Mouse (Mus musculus) megakaryocyte progenitor cell, adult 5-6 weeks (primary cell): Measurements from ENCODE around the gene Rgs17. TPM values are rescaled to one million over a fixed set of nuclear protein-coding genes. Genes with fewer than 3 reads are reported as not detected.
"Not testable (repeated sequence)": the region's sequence is repeated elsewhere in the genome, so short reads cannot be mapped to it uniquely, and the experiment has no call there.

Source experiments
- ATAC-seq: replicated peaks from 2 replicates; pipeline ENCODE4 v1.8.0; 2016; ENCODE audit warnings: mild to moderate bottlenecking, moderate TSS enrichment, inconsistent platforms; ENCODE audit not compliant: poor library complexity
- total RNA-seq, 2 experiments: library from RNA; stranded (forward) in 1 of 2; stranded (reverse) in 1 of 2; fragments of 157-497, 149-512 nt in 1 of 2; fragments of 200-1000 nt in 1 of 2; gene quantifications; 2 replicates each; pipeline versions ENCODE4 v1.2.3 to v1.2.4; 2015 to 2017

Gene Rgs17
- total RNA-seq (2015) (not detected in 2 replicates), total RNA-seq (2017) (not detected in 2 replicates)

DNA sequence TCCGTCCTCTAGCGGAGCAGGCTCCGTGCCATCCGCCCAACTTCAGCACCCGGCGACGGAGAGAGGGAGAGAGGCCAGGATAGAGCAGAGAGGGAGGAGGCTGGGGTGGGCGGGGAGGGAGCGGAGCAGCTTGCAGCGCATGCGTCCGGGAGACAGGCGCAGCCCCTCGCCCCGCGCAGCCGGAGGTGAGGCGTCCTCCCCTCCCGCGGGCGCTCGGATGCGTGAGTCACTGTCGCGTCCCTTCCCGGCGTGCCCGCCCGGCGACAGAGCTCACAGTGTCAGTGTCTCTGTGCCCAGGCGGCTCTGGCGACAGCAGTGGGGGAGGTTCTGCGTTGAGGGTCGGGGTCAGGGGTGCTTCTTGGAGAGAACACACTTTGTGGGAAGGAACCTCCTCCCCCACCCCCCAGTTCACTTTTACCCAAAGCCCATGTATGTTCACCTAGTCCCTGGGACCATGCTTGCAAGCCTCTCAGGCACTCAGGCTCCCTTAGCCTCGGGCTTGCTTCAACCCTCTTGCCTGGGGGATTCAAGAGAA is at the start of gene Rgs17:
Rgs17 (minus strand) TSS at position 107 of the 535 bp plus-strand sequence.
- peak; percentile 46 for ATAC-seq

DNA sequence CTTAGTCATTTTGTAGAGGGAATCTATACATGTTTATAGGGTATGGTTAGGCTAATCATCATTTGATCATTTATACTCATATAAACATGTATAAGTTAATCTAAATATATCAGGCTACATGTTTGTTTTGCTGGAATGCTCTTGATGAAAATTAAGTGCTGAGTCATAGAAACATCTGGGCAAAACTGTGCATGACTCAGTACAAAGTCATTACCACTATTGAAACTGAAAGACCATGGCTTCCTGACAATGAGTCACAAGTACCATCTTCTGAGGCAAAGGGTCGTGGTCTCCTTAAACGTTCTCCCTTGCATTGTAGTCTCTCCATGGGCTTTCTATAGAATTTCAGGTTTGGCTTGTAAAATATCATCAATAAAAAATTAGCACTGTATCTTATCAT is 45.5 kb upstream of the Rgs17 start:
- ATAC-seq: no peak

DNA sequence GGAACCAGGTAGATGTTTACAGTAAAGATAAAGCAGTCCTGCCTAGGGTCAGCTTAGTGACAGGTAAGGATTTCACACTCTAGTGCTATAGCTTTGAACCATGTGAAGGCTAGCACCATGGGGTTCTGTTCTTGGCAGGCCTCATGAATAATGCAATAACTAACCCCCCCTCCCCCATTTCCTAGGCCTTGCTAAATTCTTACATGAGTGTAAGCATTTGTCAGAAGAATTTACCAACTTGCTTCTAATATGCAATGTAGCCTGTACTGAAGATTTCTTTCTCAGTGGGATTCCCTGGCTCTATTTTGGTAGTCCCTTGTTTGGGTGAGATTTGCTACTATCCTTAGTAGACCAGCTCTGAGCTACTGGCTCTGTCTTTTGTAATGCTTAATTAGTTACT is 31.6 kb upstream of the Rgs17 start:
- not testable (repeated sequence) for ATAC-seq

DNA sequence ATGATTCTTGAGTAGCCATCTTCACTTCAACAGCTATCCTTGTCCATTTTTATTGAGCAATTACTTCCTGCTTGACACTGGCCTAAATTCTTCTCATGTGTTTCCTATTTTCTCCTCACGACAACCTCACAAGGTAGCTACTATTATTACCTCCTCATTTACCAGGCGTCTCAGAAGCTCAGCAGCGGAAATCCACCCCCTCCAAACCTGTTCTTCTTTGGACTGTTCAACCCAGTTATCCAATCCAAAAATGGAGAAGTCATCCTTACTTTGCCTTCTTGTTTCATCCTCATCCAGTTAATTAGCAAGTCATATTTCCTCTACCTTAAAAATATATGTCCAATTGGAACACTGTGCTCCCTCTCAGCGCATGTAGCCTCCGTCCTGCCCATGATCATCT is 2.1 kb upstream of the Rgs17 start:
- ATAC-seq: no peak

DNA sequence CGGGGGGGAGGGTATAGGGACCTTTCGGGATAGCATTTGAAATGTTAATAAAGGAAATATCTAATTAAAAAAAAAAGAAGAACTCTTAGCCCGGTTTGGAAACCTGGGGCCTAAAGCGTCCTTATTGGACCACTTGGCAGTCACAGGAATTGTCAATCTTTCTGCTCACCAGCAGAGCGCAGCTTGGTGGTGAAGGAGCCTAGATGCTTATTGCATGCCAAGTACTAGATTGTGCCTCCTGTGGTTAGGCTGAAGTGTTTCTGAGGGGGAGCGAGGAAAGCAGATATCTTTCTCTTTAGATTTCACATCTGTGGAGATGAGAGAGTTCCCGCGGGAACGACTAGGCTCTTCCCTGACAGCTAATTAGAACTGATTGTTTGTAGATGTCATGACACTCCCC is 896 bp upstream of the Rgs17 start:
- no peak for ATAC-seq

DNA sequence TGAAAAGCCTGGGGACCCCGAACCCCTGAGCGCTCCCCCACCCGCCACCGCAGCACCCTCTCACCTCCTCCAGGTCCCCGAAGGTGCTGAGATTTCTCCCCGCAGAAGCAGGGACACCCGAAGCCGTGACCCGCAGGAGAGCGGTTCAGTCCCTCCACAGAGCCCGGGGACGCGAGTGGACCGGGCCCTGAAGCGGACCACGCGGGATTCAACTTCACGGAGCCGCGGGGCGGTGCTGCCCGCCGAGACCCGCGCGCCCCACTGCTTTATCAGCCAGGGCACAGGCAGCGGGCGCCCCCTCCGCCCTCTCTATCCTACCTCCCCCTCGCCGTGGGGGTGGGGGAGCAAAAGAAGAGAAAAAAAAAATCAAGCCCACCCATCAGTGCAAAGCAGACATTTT is 429 bp downstream of the Rgs17 start:
- ATAC-seq: no peak

DNA sequence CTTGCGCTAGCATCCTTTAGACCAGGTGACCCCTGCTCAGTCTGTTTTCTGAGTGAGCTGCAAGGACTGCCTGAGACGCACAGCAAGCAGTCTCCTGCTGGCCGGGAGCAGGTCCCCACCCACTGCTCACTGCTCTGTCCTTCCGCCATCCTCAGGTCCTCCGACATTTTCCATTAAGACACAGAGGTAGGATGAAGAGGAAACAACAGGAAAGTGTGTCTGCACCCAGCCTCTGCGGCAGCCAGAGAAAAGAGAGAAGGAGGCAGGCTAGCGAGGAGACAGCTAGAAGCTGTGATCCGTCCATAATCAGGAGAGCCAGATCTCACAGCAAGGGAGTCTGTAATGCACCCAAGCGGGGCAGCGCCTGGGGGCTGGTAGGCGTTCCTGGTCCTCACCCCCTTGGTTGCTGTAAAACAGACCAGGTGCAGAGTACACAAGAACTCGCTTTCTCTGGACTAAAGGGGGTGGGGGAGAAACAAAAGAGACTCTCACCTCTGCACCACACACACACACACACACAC is 1.1 kb downstream of the Rgs17 start:
- ATAC-seq: no peak

DNA sequence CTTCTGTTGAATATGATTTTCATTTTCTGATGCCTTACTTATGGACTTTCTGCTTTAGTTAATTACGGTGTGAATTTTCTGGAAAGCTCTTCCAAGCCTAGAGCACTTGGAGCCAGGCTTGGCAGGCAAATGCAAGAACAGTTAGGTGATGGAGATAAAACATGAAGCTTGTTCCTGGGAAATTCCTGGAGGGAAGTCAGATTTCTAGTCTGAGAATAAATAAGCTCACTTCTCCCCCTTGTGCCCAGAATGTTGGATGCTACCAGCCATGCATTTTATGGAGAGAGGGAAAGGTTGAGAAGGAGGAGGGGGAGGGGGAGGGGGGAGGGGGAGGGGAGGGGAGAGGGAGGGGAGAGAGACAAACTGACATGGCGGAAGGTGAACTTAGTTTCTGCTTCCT is 17.8 kb downstream of the Rgs17 start:
- no peak for ATAC-seq

DNA sequence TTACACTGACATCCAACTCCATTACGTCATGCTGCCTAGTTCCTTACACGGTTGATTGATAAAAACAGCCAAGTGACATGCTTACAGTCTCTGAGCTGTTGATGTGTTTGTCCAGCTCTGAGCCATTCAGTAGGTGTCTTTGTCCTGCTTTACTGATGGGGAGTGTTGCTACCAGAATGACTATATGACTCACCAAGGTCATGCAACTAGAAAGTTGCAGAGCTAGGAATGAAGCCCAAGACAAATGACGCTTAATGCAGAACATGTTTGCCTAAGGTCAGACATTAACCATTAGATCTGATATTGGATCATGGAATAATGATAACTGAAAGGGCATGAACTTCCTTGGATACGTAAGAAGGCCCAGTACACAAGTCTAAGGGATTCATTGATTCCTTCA is 20.4 kb downstream of the Rgs17 start:
- no peak for ATAC-seq

DNA sequence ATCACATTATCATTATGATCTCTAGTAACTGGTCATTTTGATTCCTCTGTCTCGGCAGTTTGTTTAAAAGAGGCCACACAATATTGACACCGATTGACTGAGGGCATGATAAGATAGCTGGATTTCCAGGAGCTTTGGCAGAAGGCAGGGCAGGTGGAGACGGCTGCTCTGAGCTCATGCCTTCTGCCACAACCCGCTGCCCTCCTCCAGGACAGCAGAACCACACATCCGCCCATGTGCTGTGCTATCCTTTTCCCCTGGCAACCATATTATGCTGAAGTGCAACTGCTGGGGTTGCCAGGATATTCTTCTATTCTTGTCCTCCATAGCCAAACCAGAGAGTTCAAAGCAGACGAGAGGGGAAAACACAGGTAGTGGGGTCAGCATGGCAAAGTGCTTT is 21.5 kb downstream of the Rgs17 start:
- no peak for ATAC-seq

DNA sequence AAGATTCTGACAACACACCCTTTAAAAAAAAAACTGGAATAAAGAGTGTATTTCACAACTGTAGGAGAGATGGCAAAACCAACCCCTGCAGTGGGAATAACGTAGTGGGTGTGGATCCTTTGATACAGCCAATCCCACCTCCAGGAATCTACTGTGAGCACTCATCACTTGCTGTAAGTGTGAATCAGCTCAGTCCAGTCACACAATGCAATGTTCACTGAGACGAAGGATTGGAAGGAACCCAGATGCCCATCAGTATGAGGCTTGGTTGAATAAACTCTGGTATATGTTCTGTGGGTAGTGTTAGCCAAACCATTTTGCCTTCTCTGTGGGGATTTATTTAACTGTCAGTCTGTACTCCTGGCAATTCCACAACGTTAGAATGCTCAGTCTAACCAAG is 45.1 kb downstream of the Rgs17 start:
- ATAC-seq: no peak

DNA sequence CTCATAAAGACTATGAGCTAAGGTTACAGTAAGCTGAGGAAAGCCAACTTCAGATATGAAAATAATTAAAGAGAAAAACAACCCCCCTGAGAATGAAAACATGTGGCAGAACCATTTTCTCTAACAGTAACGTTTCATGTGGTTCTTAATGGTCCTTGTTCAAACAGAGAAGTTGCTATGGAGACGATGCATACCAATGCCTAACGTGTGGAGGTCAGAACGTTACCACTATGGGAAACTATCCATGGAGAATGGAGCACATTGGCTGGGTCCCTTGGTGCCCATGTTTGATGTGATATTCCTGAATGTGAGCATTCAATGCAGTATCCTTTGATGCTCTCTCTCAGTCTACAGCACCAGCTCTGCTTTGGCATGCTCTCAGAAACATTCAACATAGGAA is 51.1 kb downstream of the Rgs17 start:
- ATAC-seq: no peak

DNA sequence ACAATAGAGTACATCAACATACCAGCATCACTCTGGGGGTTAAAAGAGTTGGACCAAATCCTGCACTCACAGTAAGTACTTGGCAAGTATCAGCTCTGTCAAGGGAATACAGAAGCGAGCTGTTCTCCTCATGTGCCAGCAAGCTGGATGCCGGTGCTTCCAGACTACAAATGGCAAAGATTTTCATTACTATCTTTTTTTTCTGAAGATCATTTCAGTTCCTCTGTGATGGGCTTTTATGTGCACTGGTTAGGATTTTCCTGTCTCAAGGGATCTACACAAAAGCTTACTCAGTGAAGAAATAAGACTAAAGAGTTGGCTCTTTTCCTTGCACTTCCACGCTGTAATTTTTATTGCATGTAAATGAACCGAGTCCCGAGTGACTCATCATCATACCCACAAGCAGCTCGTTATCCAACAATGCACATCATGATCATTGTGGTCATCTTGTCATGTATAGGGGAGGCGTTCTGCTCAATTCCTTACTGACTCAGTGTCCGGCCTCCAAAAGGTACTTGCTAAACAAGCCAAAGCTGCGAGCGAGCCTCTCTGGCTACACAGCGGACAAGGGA is 54.1 kb downstream of the Rgs17 start:
- no peak for ATAC-seq

DNA sequence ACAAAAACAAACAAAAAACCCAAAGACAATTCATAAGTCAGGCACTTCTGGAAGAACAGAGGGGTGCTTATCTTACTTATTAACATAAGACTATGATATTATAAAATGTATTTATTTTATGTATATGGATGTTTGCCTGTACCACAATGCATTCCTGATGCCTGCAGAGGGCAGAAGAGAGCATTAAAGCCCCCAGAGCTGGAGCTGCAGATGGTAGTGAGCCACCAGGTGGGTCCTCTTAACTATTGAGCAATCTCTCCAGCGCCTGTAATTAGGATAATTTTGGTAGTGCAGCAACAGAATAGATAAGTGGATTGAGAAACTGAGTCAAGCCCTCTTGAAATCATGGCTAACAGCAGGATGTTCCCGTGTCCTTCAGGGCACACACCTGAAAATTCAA is 56.2 kb downstream of the Rgs17 start:
- ATAC-seq: 0 out of 2 replicates have a peak, but pooled peaks have one; percentile 34

DNA sequence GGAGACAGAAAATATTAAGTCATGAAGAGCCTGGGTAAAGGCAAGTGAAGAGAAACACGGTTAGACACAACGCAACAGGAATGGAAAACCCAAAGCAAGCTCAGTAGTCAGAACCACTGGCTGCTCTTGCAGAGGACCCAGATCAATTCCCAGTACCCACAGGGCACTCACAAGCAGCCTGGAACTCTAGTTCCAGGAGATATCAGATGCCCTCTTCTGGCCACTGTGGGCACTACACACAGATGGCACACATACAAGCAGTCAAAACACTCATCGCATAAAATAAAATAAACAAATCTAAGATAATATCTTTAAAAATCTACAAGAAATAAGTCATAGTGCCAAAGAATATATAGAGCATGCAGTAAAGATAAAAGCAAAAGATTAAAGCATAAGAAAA is 59.5 kb downstream of the Rgs17 start:
- no peak for ATAC-seq

DNA sequence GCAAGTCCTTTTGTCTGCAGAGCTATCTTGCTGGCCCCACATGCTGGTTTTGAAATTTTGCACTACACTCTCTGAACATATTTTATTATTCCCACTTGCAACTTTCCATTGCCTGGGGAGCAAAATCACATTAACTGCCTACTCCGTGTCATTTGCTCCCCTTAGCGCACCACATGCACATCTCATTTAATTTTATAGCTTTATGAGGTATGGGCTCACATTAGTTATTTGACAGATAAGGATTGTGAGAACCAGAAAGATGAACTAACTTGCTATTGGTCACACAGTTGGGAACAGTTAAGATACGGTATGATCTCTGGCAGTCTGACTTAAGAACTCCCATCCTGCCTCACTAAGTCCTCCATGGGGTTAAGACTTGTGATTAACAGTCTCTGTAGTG is 61.4 kb downstream of the Rgs17 start:
- no peak for ATAC-seq

DNA sequence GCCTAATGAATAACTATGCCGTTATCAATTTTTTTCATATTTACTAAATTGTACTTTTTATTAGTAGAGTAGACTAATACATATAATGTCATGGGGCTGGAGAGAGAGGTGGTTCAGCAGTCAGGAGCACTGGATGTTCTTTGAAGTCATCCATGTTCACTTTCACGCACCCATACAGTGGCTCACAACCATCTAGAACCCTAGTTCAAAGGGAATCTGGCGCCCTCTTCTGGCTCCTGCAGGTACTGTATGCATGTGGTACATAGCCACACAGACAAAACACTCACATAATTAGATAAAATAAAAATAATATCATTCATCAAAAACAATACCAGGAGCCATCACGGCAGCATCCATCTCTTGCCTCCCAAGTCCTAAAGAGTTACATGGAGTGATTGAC is 62.5 kb downstream of the Rgs17 start:
- peak; percentile 65 for ATAC-seq

DNA sequence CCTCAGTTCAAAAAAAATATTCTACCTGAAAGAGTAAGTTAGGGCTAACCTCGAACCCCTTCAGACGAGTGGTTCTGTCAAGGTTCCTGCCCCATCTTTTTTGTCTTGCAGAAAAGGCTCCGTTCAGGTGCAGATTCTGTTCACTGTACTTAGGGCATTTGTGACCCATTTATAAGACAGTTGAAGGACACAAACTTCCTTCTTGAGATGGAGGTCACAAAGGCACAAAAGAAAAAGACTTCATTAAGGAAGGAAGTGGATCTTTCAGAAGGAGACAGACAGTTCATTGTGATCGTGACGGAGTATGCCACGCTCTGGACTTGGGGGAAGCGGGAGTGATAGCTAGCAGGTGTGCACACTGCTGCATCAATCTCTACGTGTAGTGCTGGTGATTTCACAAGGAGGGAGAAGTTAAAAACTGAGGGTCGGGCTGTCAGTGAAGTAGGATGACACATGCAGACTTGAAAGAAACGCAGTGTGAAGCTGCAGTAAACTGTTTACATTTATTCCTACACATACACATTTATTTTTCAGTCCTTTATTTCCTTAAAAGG is 64.1 kb downstream of the Rgs17 start:
- peak; percentile 60 for ATAC-seq

DNA sequence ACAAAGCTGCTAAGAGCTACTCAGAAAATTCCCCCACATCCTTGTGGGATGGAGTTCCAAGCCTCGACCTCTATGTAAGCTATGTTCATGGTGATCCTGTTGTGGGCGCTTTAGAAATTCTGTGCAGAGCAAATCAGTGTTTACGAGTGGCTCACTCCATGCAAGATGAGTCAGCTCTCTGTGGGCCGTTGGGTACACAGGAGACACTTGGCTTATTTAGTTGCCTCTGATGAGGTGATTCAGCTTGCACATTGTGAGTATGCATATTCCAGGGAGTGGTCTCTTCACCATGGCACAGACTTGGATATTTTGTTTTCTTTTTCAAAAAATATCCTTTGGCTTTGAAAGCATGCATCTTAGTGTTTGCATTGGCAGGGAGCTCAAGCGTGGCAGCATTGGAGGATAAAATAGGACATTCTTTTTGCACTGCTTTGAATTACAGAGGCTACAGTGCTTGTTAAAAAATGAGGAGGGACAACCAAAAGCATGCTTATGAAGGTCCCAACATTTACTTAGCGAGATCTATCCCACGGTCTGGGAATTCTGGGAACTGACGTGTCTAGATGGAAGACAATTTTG is 68.8 kb downstream of the Rgs17 start:
- no peak for ATAC-seq

DNA sequence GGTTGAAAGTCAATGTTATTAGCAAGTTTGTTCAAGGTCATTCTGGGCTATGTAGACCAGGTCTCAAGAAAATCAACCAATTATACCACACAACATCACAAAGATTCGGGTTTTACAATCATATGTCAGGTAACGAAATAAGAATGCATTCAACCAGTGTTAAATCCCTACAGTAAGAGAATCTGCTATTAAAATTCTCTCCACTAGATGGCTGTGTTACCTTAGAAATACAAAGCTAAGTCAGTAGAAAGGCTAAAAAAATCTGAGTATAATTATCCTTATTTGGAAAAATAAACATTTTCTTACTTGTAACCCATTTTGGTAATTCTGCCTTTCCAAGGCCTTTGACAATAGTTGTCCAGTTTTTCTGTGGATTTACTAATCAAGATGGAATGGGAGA is 75.3 kb downstream of the Rgs17 start:
- peak; percentile 72 for ATAC-seq

DNA sequence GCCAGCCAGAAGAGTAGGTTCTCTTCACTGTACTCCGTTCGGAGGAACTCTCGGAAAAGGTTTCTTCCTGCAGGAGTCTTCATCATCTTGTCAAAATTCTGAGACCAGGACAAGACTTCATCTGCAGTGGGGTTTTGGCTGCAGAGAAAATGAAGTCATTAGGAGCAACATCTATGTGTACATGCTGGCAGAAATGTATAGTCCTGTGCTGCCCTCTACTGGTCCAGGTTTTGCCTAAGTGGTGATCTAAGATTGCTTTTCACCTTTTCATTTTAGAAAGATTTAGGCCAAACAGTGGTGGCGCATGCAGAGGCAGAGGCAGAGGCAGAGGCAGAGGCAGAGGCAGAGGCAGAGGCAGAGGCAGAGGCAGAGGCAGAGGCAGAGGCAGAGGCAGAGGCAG is 80.8 kb downstream of the Rgs17 start:
- ATAC-seq: peak; percentile 98

DNA sequence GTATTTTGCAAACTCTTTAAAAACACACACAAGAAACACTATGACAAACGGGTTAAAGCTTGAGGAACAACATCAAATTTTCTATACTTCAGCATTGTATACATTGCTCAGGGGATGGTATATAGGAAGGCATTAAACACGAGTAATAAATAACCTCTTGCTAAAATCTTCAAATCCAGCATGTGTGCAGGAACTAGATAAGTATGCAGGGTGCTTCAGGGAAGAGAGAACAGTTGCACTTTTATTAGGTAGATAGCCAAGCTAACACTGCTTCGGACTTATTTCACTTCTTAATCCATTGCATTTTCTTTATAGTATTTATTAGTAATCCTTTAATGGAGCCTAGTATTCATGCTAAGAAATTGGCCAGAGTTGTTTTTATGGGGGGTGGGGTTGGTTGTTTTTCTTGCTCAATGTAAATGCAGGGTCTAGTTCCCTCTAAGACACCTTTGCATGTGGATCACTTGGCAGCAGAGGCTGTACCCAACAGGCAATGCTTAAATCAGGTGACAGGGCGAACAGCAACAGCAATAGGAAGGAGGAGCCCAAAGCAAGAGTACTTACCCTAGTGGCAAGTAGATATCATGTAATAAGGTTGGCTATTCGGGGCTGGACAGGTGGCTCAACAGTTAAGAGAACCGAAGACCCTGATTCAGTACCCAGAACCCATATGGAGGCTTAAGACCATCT is 95.7 kb downstream of the Rgs17 start:
- no peak for ATAC-seq
